Mouse (Mus musculus) stomach, postnatal 0 days (tissue): ENCODE data around the gene Gnb1l.

ENCODE experiments used
- CTCF ChIP-seq: IDR thresholded peaks from 2 replicates; pipeline ENCODE4 v1.5.1; 2016; ENCODE audit warnings: antibody characterized with exemption, low read depth, mild to moderate bottlenecking, moderate library complexity
- EP300 ChIP-seq: optimal IDR thresholded peaks from 2 replicates; pipeline ENCODE3; 2016; ENCODE audit warnings: antibody characterized with exemption

DNA sequence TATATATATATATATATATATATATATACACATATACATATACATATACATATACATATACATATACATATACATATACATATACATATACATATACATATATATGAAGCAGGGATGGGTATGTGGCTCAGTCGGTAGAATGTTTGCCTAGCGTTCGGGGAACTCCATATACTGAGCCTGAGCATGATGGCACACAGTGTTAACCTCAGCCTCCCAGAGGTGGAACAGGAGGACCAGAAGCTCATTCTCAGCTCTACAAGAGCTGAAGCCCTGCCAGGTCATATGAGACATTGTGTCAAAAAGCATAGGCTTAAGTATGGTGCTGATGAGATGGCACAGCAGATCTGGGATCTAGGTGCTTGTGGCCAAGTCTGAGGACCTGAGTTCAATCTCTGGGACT, 8.2 kb upstream of the Gnb1l start:
- no peak for TF ChIP-seq CTCF
- no peak for TF ChIP-seq EP300
